Mouse (Mus musculus) G1E (cell line): Measurements from ENCODE around the gene Ppp2r1b.

Experiments
- CTCF ChIP-seq: IDR thresholded peaks from 2 replicates; pipeline ENCODE4 v1.5.1; 2012; ENCODE audit warnings: low read depth, low read length, inconsistent platforms, mixed read lengths
- GATA1 ChIP-seq: IDR thresholded peaks from 2 replicates; pipeline ENCODE4 v1.6.1; 2012; ENCODE audit warnings: borderline replicate concordance, low read length, inconsistent platforms, mixed read lengths
- POLR2AphosphoS5 ChIP-seq: IDR thresholded peaks from 2 replicates; pipeline ENCODE4 v1.6.1; 2012; ENCODE audit warnings: low read depth, low read length, inconsistent platforms; ENCODE audit not compliant: insufficient replicate concordance
- TAL1 ChIP-seq: conservative IDR thresholded peaks from 2 replicates; pipeline ENCODE4 v1.6.1; 2012; ENCODE audit warnings: low read depth, low read length, inconsistent platforms, mixed read lengths

- TF ChIP-seq CTCF = no peak
- TF ChIP-seq GATA1 = no peak
- no peak for TF ChIP-seq TAL1
- no peak for TF ChIP-seq POLR2AphosphoS5
Observed at GRCm38 (mm10) chr9:50941804-50942401, 96.8 kb downstream of the Ppp2r1b start.
